Mouse (Mus musculus) stomach, postnatal 0 days (tissue): ENCODE measurements around the gene Rpl41.

Experiments used
- CTCF ChIP-seq: IDR thresholded peaks from 2 replicates; pipeline ENCODE4 v1.5.1; 2016; ENCODE audit warnings: antibody characterized with exemption, low read depth, mild to moderate bottlenecking, moderate library complexity
- EP300 ChIP-seq: optimal IDR thresholded peaks from 2 replicates; pipeline ENCODE3; 2016; ENCODE audit warnings: antibody characterized with exemption

GRCm38 (mm10) chr10:128535206-128535605 is 13.9 kb downstream of the Rpl41 start:
- TF ChIP-seq CTCF (no peak), EP300 (no peak)
